Mouse (Mus musculus) midbrain, embryonic 11.5 days (tissue): Measurements from ENCODE around the gene St3gal3. TPM values are rescaled to one million over a fixed set of nuclear protein-coding genes. Genes with fewer than 3 reads are reported as not detected.

ENCODE experiments used
- ATAC-seq: fragments of 200-750 bp; cut with Nextera tagmentation; 2 replicates; pipeline ENCODE4 v1.8.0; 2017; ENCODE audit warnings: moderate TSS enrichment, moderate library complexity; ENCODE audit not compliant: low FRiP score
- DNase-seq: peaks from one replicate; pipeline ENCODE4 v3.0.0; 2015; ENCODE audit warnings: low spot score; ENCODE audit errors: missing footprints
- H3K27ac ChIP-seq: fragments of 300-500 bp; sonication (generic); 2 replicates; pipeline ENCODE4 v1.5.1; 2014; ENCODE audit warnings: low read depth, low read length
- H3K27me3 ChIP-seq: fragments of 300-500 bp; sonication (generic); 2 replicates; pipeline ENCODE4 v1.6.1; 2014; ENCODE audit warnings: mild to moderate bottlenecking, low read length, moderate library complexity, mixed read lengths; ENCODE audit not compliant: control insufficient read depth, insufficient read depth
- H3K36me3 ChIP-seq: fragments of 300-500 bp; sonication (generic); 2 replicates; pipeline ENCODE4 v1.6.1; 2014; ENCODE audit warnings: mild to moderate bottlenecking, low read length, moderate library complexity, mixed read lengths; ENCODE audit not compliant: control insufficient read depth, insufficient read depth
- H3K4me1 ChIP-seq: fragments of 300-500 bp; sonication (generic); 2 replicates; pipeline ENCODE4 v1.6.1; 2014; ENCODE audit warnings: low read length; ENCODE audit not compliant: control insufficient read depth, insufficient read depth
- H3K4me2 ChIP-seq: fragments of 300-500 bp; sonication (generic); 2 replicates; pipeline ENCODE4 v1.6.1; 2014; ENCODE audit warnings: mild to moderate bottlenecking, moderate library complexity
- H3K4me3 ChIP-seq: fragments of 300-500 bp; sonication (generic); 2 replicates; pipeline ENCODE4 v1.5.1; 2014; ENCODE audit warnings: low read depth, low read length
- H3K9ac ChIP-seq: fragments of 300-500 bp; sonication (generic); 2 replicates; pipeline ENCODE4 v1.6.1; 2014; ENCODE audit warnings: low read length
- H3K9me3 ChIP-seq: fragments of 300-500 bp; sonication (generic); 2 replicates; pipeline ENCODE4 v1.6.1; 2016; ENCODE audit warnings: low read length; ENCODE audit not compliant: control insufficient read depth
- WGBS: fragments of 180-500 bp; shearing (Covaris S2); extraction: QIAGEN DNeasy Blood & Tissue Kit; methylation state at CpG from one replicate; pipeline ENCODE4 v1.1.7; 2014; 5-methylcytosine and 5-hydroxymethylcytosine counted together
- polyA plus RNA-seq: library from polyadenylated mRNA; unstranded; fragments of >200 nt; fragmentation: Nextera tagmentation; extraction: Ambion mirVana; gene quantifications from 2 replicates; pipeline ENCODE4 v1.2.1, GENCODE M21; 2014

The St3gal3 gene
- polyA plus RNA-seq, 1 experiment from 2014 or later, result 5.7 TPM

GRCm38 (mm10) chr4:117912685-117913273, 221.9 kb downstream of the St3gal3 start:
- ATAC-seq, result no peak
- H3K36me3 ChIP-seq, result peaks cover 5% of the 10 kb centered on the region
- no peak overlapping the region for H3K9ac ChIP-seq
- H3K27me3 ChIP-seq, result no peaks in the 10 kb centered on the region
- WGBS, result 76% methylated on average over 7 of the region's 7 CpGs
- peak overlapping the region; percentile 98; the same call in 1 of the 2 replicates for H3K4me2 ChIP-seq
- no peak for DNase-seq
- no peak overlapping the region for H3K27ac ChIP-seq
- H3K4me3 ChIP-seq, result no peak overlapping the region
- H3K4me1 ChIP-seq, result peaks cover 22% of the 10 kb centered on the region
- H3K9me3 ChIP-seq, result no peaks in the 10 kb centered on the region

DNA sequence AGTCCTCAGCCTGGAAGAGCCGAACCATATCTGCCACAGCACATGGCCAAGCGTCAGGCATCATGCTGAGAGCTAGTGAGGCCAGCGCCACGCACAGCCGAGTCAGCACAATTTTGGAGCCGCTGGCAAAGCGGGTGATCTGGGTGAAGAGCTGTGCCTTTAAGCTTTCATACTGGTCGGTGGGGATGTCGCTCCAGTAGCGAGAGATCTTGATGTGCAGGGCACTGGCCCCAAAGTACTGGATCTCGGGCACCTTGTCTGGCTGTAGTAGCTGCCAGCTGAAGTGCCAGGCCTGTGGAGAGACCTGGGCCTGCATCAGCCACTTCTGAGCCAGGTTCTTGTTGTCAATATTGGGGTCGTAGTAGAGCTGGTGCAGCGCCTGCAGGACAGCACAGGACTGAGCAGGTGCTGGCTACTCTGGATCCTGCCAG, 222.6 kb downstream of the St3gal3 start:
- Histone ChIP-seq H3K36me3 (peaks cover 5% of the 10 kb centered on the region), H3K9me3 (no peaks in the 10 kb centered on the region), H3K4me1 (peaks cover 22% of the 10 kb centered on the region), H3K4me3 (no peak overlapping the region), H3K27me3 (no peaks in the 10 kb centered on the region), H3K4me2 (no peak overlapping the region), H3K27ac (no peak overlapping the region), H3K9ac (no peak overlapping the region)
- 94% methylated on average over 13 of the region's 13 CpGs for WGBS
- ATAC-seq (no peak), DNase-seq (no peak)

- no peak for DNase-seq
- WGBS, result 70% methylated on average over 8 of the region's 8 CpGs
- H3K4me2 ChIP-seq, result no peak overlapping the region
- H3K9me3 ChIP-seq, result no peaks in the 10 kb centered on the region
- no peak overlapping the region for H3K4me3 ChIP-seq
- peak; percentile 68; the same call in 1 of the 2 replicates for ATAC-seq
- no peak overlapping the region for H3K9ac ChIP-seq
- peaks cover 14% of the 10 kb centered on the region for H3K36me3 ChIP-seq
- H3K4me1 ChIP-seq, result peaks cover 15% of the 10 kb centered on the region
- no peak overlapping the region for H3K27ac ChIP-seq
- no peaks in the 10 kb centered on the region for H3K27me3 ChIP-seq
Measured at GRCm38 (mm10) chr4:117908834-117909453, 225.8 kb downstream of the St3gal3 start.

DNA sequence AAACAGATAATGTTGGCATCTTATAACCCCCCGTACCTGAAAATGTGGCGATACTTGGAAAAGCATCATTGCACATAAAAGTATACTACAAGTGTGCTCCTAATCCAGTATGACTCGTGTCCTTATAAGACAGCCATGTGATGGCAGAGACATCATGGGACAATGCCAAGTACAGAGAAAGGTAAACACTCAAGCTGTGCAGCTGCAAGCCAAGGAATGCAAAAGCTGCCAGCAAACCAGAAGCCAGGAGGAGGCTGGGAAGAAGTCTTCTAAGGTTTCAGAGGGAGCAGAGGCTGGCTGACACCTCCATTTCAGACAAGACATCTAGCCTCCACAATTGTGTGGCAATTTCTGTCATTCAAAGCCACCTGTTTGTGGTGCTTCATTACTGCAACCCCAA, 228.5 kb downstream of the St3gal3 start:
- peaks cover 5% of the 10 kb centered on the region; the same call in 1 of the 2 replicates for H3K4me1 ChIP-seq
- no peaks in the 10 kb centered on the region for H3K27me3 ChIP-seq
- H3K4me3 ChIP-seq, result no peak overlapping the region
- H3K4me2 ChIP-seq, result no peak overlapping the region
- peaks cover 34% of the 10 kb centered on the region for H3K36me3 ChIP-seq
- no peak overlapping the region for H3K9ac ChIP-seq
- ATAC-seq (no peak), DNase-seq (no peak)
- WGBS, result 91% methylated on average over 3 of the region's 3 CpGs
- H3K27ac ChIP-seq, result no peak overlapping the region
- H3K9me3 ChIP-seq, result no peaks in the 10 kb centered on the region

DNA sequence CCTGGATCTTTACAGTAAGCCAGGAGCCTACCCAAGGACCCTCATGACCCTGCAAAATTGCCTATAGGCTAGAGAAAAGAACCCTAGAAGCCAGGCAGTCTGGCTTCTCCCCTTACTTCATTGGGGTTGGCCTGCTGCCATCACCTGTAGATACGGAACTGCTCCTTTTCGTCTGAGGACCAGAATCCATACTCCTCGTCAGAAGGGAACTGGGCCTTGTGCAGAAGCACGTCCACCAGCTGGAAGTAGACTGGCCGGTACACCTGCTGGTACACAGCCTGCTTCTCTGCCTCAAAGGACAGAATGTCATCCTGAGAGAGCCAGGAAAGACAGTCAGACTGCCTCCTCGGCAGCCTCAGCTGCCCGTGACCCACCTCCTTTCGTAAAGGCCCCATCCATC, 230.0 kb downstream of the St3gal3 start:
- no peak overlapping the region for H3K27ac ChIP-seq
- peaks cover 5% of the 10 kb centered on the region; the same call in 1 of the 2 replicates for H3K4me1 ChIP-seq
- ATAC-seq (no peak), DNase-seq (no peak)
- H3K9ac ChIP-seq, result no peak overlapping the region
- no peak overlapping the region for H3K4me3 ChIP-seq
- no peaks in the 10 kb centered on the region for H3K9me3 ChIP-seq
- H3K36me3 ChIP-seq, result peaks cover 37% of the 10 kb centered on the region
- H3K4me2 ChIP-seq, result no peak overlapping the region
- WGBS, result 90% methylated on average over 8 of the region's 8 CpGs
- no peaks in the 10 kb centered on the region for H3K27me3 ChIP-seq

DNA sequence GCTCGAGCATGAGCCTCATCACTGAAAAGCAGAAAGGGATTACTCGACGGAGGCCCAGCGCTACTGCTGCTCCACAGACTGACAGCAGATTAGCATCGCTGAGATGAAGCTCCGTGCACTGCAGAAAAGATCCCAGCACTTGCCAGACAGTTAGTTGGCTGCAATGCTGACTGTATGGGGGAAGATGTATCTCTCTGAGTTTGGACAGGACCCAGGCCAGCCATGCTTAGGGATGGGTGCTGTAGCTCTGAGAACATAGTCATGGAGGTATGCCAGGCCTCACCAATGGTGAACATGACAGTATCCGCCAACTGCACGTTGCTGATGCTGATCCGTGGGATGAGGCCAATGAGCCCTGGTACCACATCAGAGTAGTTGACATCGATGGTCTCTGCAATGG, 230.6 kb downstream of the St3gal3 start:
- Histone ChIP-seq H3K27ac (no peak overlapping the region), H3K4me1 (peaks cover 2% of the 10 kb centered on the region; the same call in 1 of the 2 replicates), H3K4me3 (no peak overlapping the region), H3K9ac (no peak overlapping the region), H3K36me3 (peaks cover 40% of the 10 kb centered on the region), H3K9me3 (no peaks in the 10 kb centered on the region), H3K4me2 (no peak overlapping the region), H3K27me3 (no peaks in the 10 kb centered on the region)
- ATAC-seq, result no peak
- no peak for DNase-seq
- 89% methylated on average over 10 of the region's 10 CpGs for WGBS

DNA sequence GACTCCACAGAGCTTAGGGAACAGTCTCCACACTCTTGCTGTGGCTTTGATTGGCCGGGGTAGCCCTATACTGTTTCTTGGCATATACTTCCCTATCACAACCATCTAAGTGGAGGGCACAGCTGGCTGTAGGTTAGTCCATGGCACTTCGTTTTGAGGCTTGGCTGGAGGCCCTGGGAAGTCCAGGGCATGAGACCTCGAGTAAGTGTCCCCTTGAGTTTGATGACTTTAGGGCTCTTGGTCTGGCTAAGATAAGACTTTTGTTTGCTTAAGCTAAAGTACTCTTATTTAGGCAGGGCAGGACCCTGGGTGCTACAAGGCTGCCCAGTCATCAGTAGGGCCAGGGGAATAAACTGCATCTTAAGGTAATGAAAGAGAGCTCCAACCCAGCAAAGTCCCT, 236.6 kb downstream of the St3gal3 start:
- no peak for ATAC-seq
- Histone ChIP-seq H3K4me3 (no peak overlapping the region), H3K4me2 (no peak overlapping the region), H3K36me3 (peaks cover 35% of the 10 kb centered on the region), H3K27me3 (no peaks in the 10 kb centered on the region), H3K27ac (no peak overlapping the region), H3K9ac (no peak overlapping the region), H3K4me1 (no peaks in the 10 kb centered on the region), H3K9me3 (no peaks in the 10 kb centered on the region)
- WGBS, result 91% methylated on average over 3 of the region's 3 CpGs
- DNase-seq, result no peak

- Histone ChIP-seq H3K4me3 (no peak overlapping the region), H3K4me2 (no peak overlapping the region), H3K36me3 (peaks cover 17% of the 10 kb centered on the region), H3K4me1 (peaks cover 6% of the 10 kb centered on the region), H3K27me3 (no peaks in the 10 kb centered on the region), H3K27ac (no peak overlapping the region), H3K9me3 (no peaks in the 10 kb centered on the region), H3K9ac (no peak overlapping the region)
- 98% methylated on average over 6 of the region's 6 CpGs for WGBS
- DNase-seq (no peak), ATAC-seq (no peak)
Measured at GRCm38 (mm10) chr4:117896031-117896430, 238.7 kb downstream of the St3gal3 start.

- Histone ChIP-seq H3K4me3 (no peak overlapping the region), H3K27ac (no peak overlapping the region), H3K36me3 (peaks cover 17% of the 10 kb centered on the region), H3K4me1 (peaks cover 9% of the 10 kb centered on the region), H3K27me3 (no peaks in the 10 kb centered on the region), H3K9me3 (no peaks in the 10 kb centered on the region), H3K4me2 (no peak overlapping the region), H3K9ac (no peak overlapping the region)
- 83% methylated on average over 7 of the region's 7 CpGs for WGBS
- ATAC-seq (no peak), DNase-seq (no peak)
Measured at GRCm38 (mm10) chr4:117895339-117895738, 239.4 kb downstream of the St3gal3 start.
